In genomic region chr11:108104085-108104484, GRCm38 (mm10) we compare ENCODE assay signal across 25 mouse cellular contexts.
"Had no signal": no experiment of that assay in that cellular context is flagged by ENCODE, and none has a peak within 500 bp of the region (broad histone marks: within the 10 kb centered on the region; RNA-seq: fewer than 3 reads in every experiment).

No protein-coding gene starts in this region.

- H3K36me3 ChIP-seq: heart, embryonic 10.5 days; heart, embryonic 15.5 days; hindbrain, embryonic 13.5 days; hindbrain, embryonic 15.5 days; kidney, embryonic 15.5 days; limb, embryonic 10.5 days; limb, embryonic 12.5 days; liver, embryonic 13.5 days; liver, embryonic 15.5 days had no signal

- H3K9ac ChIP-seq: heart, embryonic 15.5 days; hindbrain, embryonic 13.5 days; hindbrain, embryonic 15.5 days; kidney, embryonic 15.5 days; limb, embryonic 12.5 days; liver, embryonic 13.5 days; liver, embryonic 15.5 days had no signal

- H3K27ac ChIP-seq: heart, embryonic 10.5 days; heart, embryonic 15.5 days; hindbrain, embryonic 13.5 days; hindbrain, embryonic 15.5 days; hindbrain, postnatal 0 days; kidney, embryonic 15.5 days; kidney, postnatal 0 days; left cerebral cortex, adult 2 months; limb, embryonic 10.5 days; limb, embryonic 12.5 days; liver, embryonic 13.5 days; liver, embryonic 15.5 days had no signal

- H3K4me3 ChIP-seq: heart, embryonic 10.5 days; heart, embryonic 15.5 days; hindbrain, embryonic 13.5 days; hindbrain, embryonic 15.5 days; kidney, embryonic 15.5 days; left cerebral cortex, adult 2 months; limb, embryonic 10.5 days; limb, embryonic 12.5 days; liver, embryonic 13.5 days; liver, embryonic 15.5 days had no signal

- DNase-seq: gastrocnemius, postnatal 14 days; gastrocnemius, postnatal 36 days; heart, adult 18-20 months; heart, postnatal 10 days; kidney, adult 11 months; kidney, adult 2 months; kidney, adult 9 months; kidney, postnatal 14 days; kidney, postnatal 36 days; layer of hippocampus, adult 9-11 months; liver; liver, embryonic 13.5 days had no signal

- H3K9me3 ChIP-seq: heart, embryonic 10.5 days; heart, embryonic 15.5 days; hindbrain, embryonic 13.5 days; hindbrain, embryonic 15.5 days; kidney, embryonic 15.5 days; limb, embryonic 10.5 days; liver, embryonic 13.5 days; liver, embryonic 15.5 days had no signal

- H3K4me2 ChIP-seq: heart, embryonic 15.5 days; hindbrain, embryonic 13.5 days; hindbrain, embryonic 15.5 days; kidney, embryonic 15.5 days; limb, embryonic 12.5 days; liver, embryonic 11.5 days; liver, embryonic 13.5 days; liver, embryonic 15.5 days had no signal

- H3K27me3 ChIP-seq: heart, embryonic 15.5 days; hindbrain, embryonic 13.5 days; hindbrain, embryonic 15.5 days; kidney, embryonic 15.5 days; limb, embryonic 12.5 days; liver, embryonic 13.5 days; liver, embryonic 15.5 days had no signal

- ATAC-seq: hindbrain, postnatal 0 days; intestine, embryonic 16.5 days had no signal

- H3K4me1 ChIP-seq: hindbrain, embryonic 13.5 days; hindbrain, embryonic 15.5 days; liver, embryonic 13.5 days; liver, embryonic 15.5 days had no signal
